Mouse (Mus musculus): ENCODE measurements around the gene Zbtb26. TPM values are rescaled to one million over a fixed set of nuclear protein-coding genes. Genes with fewer than 3 reads are reported as not detected.

Gene Zbtb26
- 1 to 10 TPM; 4.3 to 6.3 TPM for total RNA-seq (2021)

- peak; percentile 93 for DNase-seq (ENCODE audit: low spot score)
- intact Hi-C loops (cut with DNase I): no loop called here
Observed at GRCm38 (mm10) chr2:37442611-37443591, at the start of gene Zbtb26, which contains the start of the genes Zbtb6 and Rabgap1. Gene Zbtb26 (minus strand): TSS chr2:37443135. Gene Zbtb6 (minus strand): TSS chr2:37443171. Gene Rabgap1 (plus strand): TSS chr2:37443279.

- DNase-seq (ENCODE audit: low spot score): no peak
- intact Hi-C loops (cut with DNase I): loop anchor here (5.0 kb wide), 1 partner anchor 92 kb away; no protein-coding TSS in a partner anchor
Observed at GRCm38 (mm10) chr2:37488956-37489355, 46.0 kb upstream of the Zbtb26 start.

GRCm38 (mm10) chr2:37486408-37486807 lies 43.5 kb upstream of the Zbtb26 start:
- intact Hi-C loops (cut with DNase I): loop anchor here (2.0 to 5.0 kb wide), 2 partner anchors 89 to 106 kb away; no protein-coding TSS in a partner anchor

GRCm38 (mm10) chr2:37485370-37485769 lies 42.4 kb upstream of the Zbtb26 start:
- intact Hi-C loops (cut with DNase I): loop anchor here (5.0 kb wide), 1 partner anchor 88 kb away; no protein-coding TSS in a partner anchor
- DNase-seq (ENCODE audit: low spot score): no peak

More at GRCm38 (mm10) chr2:37486408-37486807, 43.5 kb upstream of the Zbtb26 start:
- no peak for DNase-seq (ENCODE audit: low spot score)

GRCm38 (mm10) chr2:37484165-37484564 lies 41.2 kb upstream of the Zbtb26 start:
- intact Hi-C loops (cut with DNase I): no loop called here
- no peak for DNase-seq (ENCODE audit: low spot score)

- intact Hi-C loops (cut with DNase I): no loop called here
Observed at GRCm38 (mm10) chr2:37480039-37480438, 37.1 kb upstream of the Zbtb26 start.

GRCm38 (mm10) chr2:37479559-37479958 lies 36.6 kb upstream of the Zbtb26 start:
- no peak for DNase-seq (ENCODE audit: low spot score)

More at GRCm38 (mm10) chr2:37480039-37480438, 37.1 kb upstream of the Zbtb26 start:
- no peak for DNase-seq (ENCODE audit: low spot score)

GRCm38 (mm10) chr2:37466266-37466665 lies 23.3 kb upstream of the Zbtb26 start:
- DNase-seq (ENCODE audit: low spot score): no peak
- intact Hi-C loops (cut with DNase I): no loop called here

More at GRCm38 (mm10) chr2:37479559-37479958, 36.6 kb upstream of the Zbtb26 start:
- intact Hi-C loops (cut with DNase I): no loop called here

- intact Hi-C loops (cut with DNase I): no loop called here
- DNase-seq (ENCODE audit: low spot score): no peak
Observed at GRCm38 (mm10) chr2:37460707-37461106, 17.8 kb upstream of the Zbtb26 start.

- no peak for DNase-seq (ENCODE audit: low spot score)
- intact Hi-C loops (cut with DNase I): no loop called here
Observed at GRCm38 (mm10) chr2:37452376-37452760, 9.4 kb upstream of the Zbtb26 start.

- peak; percentile 90 for DNase-seq (ENCODE audit: low spot score)
- intact Hi-C loops (cut with DNase I): no loop called here
Observed at GRCm38 (mm10) chr2:37451667-37452375, 8.9 kb upstream of the Zbtb26 start.

GRCm38 (mm10) chr2:37431609-37432008 lies 11.3 kb downstream of the Zbtb26 start:
- intact Hi-C loops (cut with DNase I): no loop called here
- no peak for DNase-seq (ENCODE audit: low spot score)

GRCm38 (mm10) chr2:37430593-37431464 lies 12.1 kb downstream of the Zbtb26 start:
- peak; percentile 67 for DNase-seq (ENCODE audit: low spot score)
- intact Hi-C loops (cut with DNase I): no loop called here

- DNase-seq (ENCODE audit: low spot score): no peak
- intact Hi-C loops (cut with DNase I): no loop called here
Observed at GRCm38 (mm10) chr2:37423671-37424070, 19.3 kb downstream of the Zbtb26 start.

- intact Hi-C loops (cut with DNase I): no loop called here
- peak; percentile 92 for DNase-seq (ENCODE audit: low spot score)
Observed at GRCm38 (mm10) chr2:37422306-37423304, 20.3 kb downstream of the Zbtb26 start, which contains the start of gene Rc3h2. Gene Rc3h2 (minus strand): TSS chr2:37422903.

GRCm38 (mm10) chr2:37421903-37422302 lies 21.0 kb downstream of the Zbtb26 start:
- intact Hi-C loops (cut with DNase I): no loop called here
- DNase-seq (ENCODE audit: low spot score): no peak

- intact Hi-C loops (cut with DNase I): loop anchor here (5.0 kb wide), 1 partner anchor 92 kb away; no protein-coding TSS in a partner anchor
- no peak for DNase-seq (ENCODE audit: low spot score)
Observed at GRCm38 (mm10) chr2:37395539-37395938, 47.4 kb downstream of the Zbtb26 start.

- intact Hi-C loops (cut with DNase I): no loop called here
- DNase-seq (ENCODE audit: low spot score): no peak
Observed at GRCm38 (mm10) chr2:37382921-37383320, 60.0 kb downstream of the Zbtb26 start.
